Mouse (Mus musculus) left cerebral cortex, adult 8-10 months (tissue): ENCODE measurements at regions not wholly inside any gene's neighbourhood (a gene's known extent, or its start where the extent isn't known, plus 50 kb on each side); places are given as distances from the start of the nearest gene placed in this dataset.
A peak's percentile ranks its signal among the peaks of the same experiment; 100 is the strongest.

Experiments
- DNase-seq, 2 experiments: peaks; one replicate each; pipeline ENCODE4 v3.0.0; 2022; ENCODE audit warnings: low spot score in 2 of 2

- DNase-seq = no peak
These were observed 68.2 kb downstream of the Il12a start for GRCm38 (mm10) chr3:68758609-68759008.

GRCm38 (mm10) chr3:68759375-68759774 is 68.9 kb downstream of the Il12a start:
- peak in 1 of 2 experiments; percentile 37 for DNase-seq

- peak in 1 of 2 experiments; percentile 34 for DNase-seq
These were observed 70.4 kb downstream of the Il12a start for GRCm38 (mm10) chr3:68760806-68761205.

GRCm38 (mm10) chr3:68761242-68761625 is 70.8 kb downstream of the Il12a start:
- no peak for DNase-seq

GRCm38 (mm10) chr3:68761626-68762331 is 71.3 kb downstream of the Il12a start:
- DNase-seq = no peak

- no peak for DNase-seq
These were observed 72.5 kb downstream of the Il12a start for GRCm38 (mm10) chr3:68762988-68763387.

GRCm38 (mm10) chr3:68764336-68764735 is 73.9 kb downstream of the Il12a start:
- no peak for DNase-seq

GRCm38 (mm10) chr3:68764917-68765598 is 74.6 kb downstream of the Il12a start:
- DNase-seq = peak in 1 of 2 experiments; percentile 80

- no peak for DNase-seq
These were observed 81.1 kb downstream of the Il12a start for GRCm38 (mm10) chr3:68771579-68771978.

GRCm38 (mm10) chr3:68777801-68778200 is 87.4 kb downstream of the Il12a start:
- no peak for DNase-seq

- DNase-seq = no peak
These were observed 88.1 kb downstream of the Il12a start for GRCm38 (mm10) chr3:68778354-68779040.

GRCm38 (mm10) chr3:68780843-68781242 is 88.5 kb upstream of the 1110032F04Rik start:
- DNase-seq = no peak

- no peak for DNase-seq
These were observed 87.9 kb upstream of the 1110032F04Rik start for GRCm38 (mm10) chr3:68781466-68781865.

- DNase-seq = no peak
These were observed 87.0 kb upstream of the 1110032F04Rik start for GRCm38 (mm10) chr3:68782363-68782762.

GRCm38 (mm10) chr3:68783666-68784416 is 85.5 kb upstream of the 1110032F04Rik start:
- DNase-seq = no peak

GRCm38 (mm10) chr3:68786771-68787170 is 82.6 kb upstream of the 1110032F04Rik start:
- DNase-seq = no peak

GRCm38 (mm10) chr3:68787385-68788175 is 81.8 kb upstream of the 1110032F04Rik start:
- DNase-seq = no peak

- no peak for DNase-seq
These were observed 79.9 kb upstream of the 1110032F04Rik start for GRCm38 (mm10) chr3:68789491-68789890.

GRCm38 (mm10) chr3:68790466-68790865 is 78.9 kb upstream of the 1110032F04Rik start:
- no peak for DNase-seq

GRCm38 (mm10) chr3:68792883-68793282 is 76.5 kb upstream of the 1110032F04Rik start:
- DNase-seq = no peak

- no peak for DNase-seq
These were observed 75.5 kb upstream of the 1110032F04Rik start for GRCm38 (mm10) chr3:68793923-68794322.
